Mouse (Mus musculus) G1E-ER4 (cell line): ENCODE results near the gene Jaml. TPM values are rescaled to one million over a fixed set of nuclear protein-coding genes. Genes with fewer than 3 reads are reported as not detected.

Experiments used
- GATA1 ChIP-seq: IDR thresholded peaks from one replicate; pipeline ENCODE4 v1.8.0; 2012; ENCODE audit warnings: low read length, inconsistent platforms
- polyA plus RNA-seq: library from polyadenylated mRNA; stranded (reverse); fragments of >175 nt; gene quantifications from 2 replicates; pipeline ENCODE4 v1.2.3, GENCODE M21; 2012

The Jaml gene
- polyA plus RNA-seq, 1 experiment, result not detected

- no peak for TF ChIP-seq GATA1
Measured at GRCm38 (mm10) chr9:45062677-45063076, 16.3 kb upstream of the Jaml start.

- no peak for TF ChIP-seq GATA1
Measured at GRCm38 (mm10) chr9:45064421-45064820, 14.6 kb upstream of the Jaml start.

- TF ChIP-seq GATA1, result no peak
Measured at GRCm38 (mm10) chr9:45066735-45067134, 12.2 kb upstream of the Jaml start.

GRCm38 (mm10) chr9:45071800-45072199 lies 7.2 kb upstream of the Jaml start:
- TF ChIP-seq GATA1, result no peak

- no peak for TF ChIP-seq GATA1
Measured at GRCm38 (mm10) chr9:45077859-45078258, 1.1 kb upstream of the Jaml start.

- no peak for TF ChIP-seq GATA1
Measured at GRCm38 (mm10) chr9:45083132-45083531, 4.1 kb downstream of the Jaml start.

GRCm38 (mm10) chr9:45084556-45084955 lies 5.6 kb downstream of the Jaml start:
- no peak for TF ChIP-seq GATA1

GRCm38 (mm10) chr9:45085741-45086690 lies 7.0 kb downstream of the Jaml start:
- TF ChIP-seq GATA1, result no peak

- no peak for TF ChIP-seq GATA1
Measured at GRCm38 (mm10) chr9:45088040-45088439, 9.1 kb downstream of the Jaml start.

- no peak for TF ChIP-seq GATA1
Measured at GRCm38 (mm10) chr9:45090811-45091210, 11.8 kb downstream of the Jaml start.

- TF ChIP-seq GATA1, result no peak
Measured at GRCm38 (mm10) chr9:45092641-45093040, 13.7 kb downstream of the Jaml start.

GRCm38 (mm10) chr9:45095149-45095937 lies 16.4 kb downstream of the Jaml start:
- no peak for TF ChIP-seq GATA1

- TF ChIP-seq GATA1, result no peak
Measured at GRCm38 (mm10) chr9:45097877-45098276, 18.9 kb downstream of the Jaml start.

GRCm38 (mm10) chr9:45098426-45098825 lies 19.4 kb downstream of the Jaml start:
- TF ChIP-seq GATA1, result no peak

GRCm38 (mm10) chr9:45102528-45102927 lies 23.5 kb downstream of the Jaml start:
- no peak for TF ChIP-seq GATA1

- no peak for TF ChIP-seq GATA1
Measured at GRCm38 (mm10) chr9:45103211-45103979, 24.4 kb downstream of the Jaml start.
